Comparison of ENCODE assay signal across 25 mouse cellular contexts in genomic region chr19:44716731-44717600, GRCm38 (mm10). TPM values are rescaled to one million over a fixed set of nuclear protein-coding genes. Genes with fewer than 3 reads are reported as not detected.
A peak's percentile ranks its signal among the peaks of the same experiment; 100 is the strongest.
DNase-seq lines count a peak whose midpoint lies in the region; ATAC-seq and TF ChIP-seq lines count a peak whose summit lies in the region.
"Had no signal": no experiment of that assay in that cellular context is flagged by ENCODE, and none has a peak within 500 bp of the region (broad histone marks: within the 10 kb centered on the region; RNA-seq: fewer than 3 reads in every experiment).

No protein-coding gene starts in this region.

- ATAC-seq in hindbrain, postnatal 0 days = no peak
- ATAC-seq in neural tube, embryonic 12.5 days (ENCODE audit: low FRiP score, low read depth) = peak; percentile 37; the same call in 1 of the 2 replicates
- ATAC-seq in forebrain, embryonic 14.5 days = no peak
- ATAC-seq: activated CD4-positive, CD25-positive, alpha-beta regulatory T cell, adult 4 months; CD4-positive, CD25-positive, alpha-beta regulatory T cell, adult 4 months; forebrain, embryonic 13.5 days; intestine, embryonic 16.5 days had no signal

- H3K9me3 ChIP-seq in hindbrain, embryonic 10.5 days = peaks cover 12% of the 10 kb centered on the region
- H3K9me3 ChIP-seq in hindbrain, postnatal 0 days (ENCODE audit: low read length) = no peaks in the 10 kb centered on the region
- peaks cover 28% of the 10 kb centered on the region for H3K9me3 ChIP-seq in E14TG2a.4 (ENCODE audit: low read length)
- H3K9me3 ChIP-seq in neural tube, embryonic 12.5 days = 0 out of 2 replicates have a peak, but pooled peaks cover 7% of the 10 kb centered on the region
- 0 out of 2 replicates have a peak, but pooled peaks cover 3% of the 10 kb centered on the region for H3K9me3 ChIP-seq in forebrain, embryonic 14.5 days (replicated peaks; ENCODE audit: control insufficient read depth, low read length)
- H3K9me3 ChIP-seq: heart, embryonic 10.5 days had no signal

- H3K4me2 ChIP-seq in hindbrain, postnatal 0 days (ENCODE audit: low read depth, low read length) = no peak overlapping the region
- H3K4me2 ChIP-seq in neural tube, embryonic 12.5 days (replicated peaks) = peak overlapping the region; percentile 24; the same call in 1 of the 2 replicates
- H3K4me2 ChIP-seq in forebrain, embryonic 14.5 days (ENCODE audit: low read length) = no peak overlapping the region
- H3K4me2 ChIP-seq: forebrain, embryonic 13.5 days had no signal

- peaks cover 34% of the 10 kb centered on the region for H3K4me1 ChIP-seq in hindbrain, embryonic 10.5 days (replicated peaks)
- H3K4me1 ChIP-seq in hindbrain, postnatal 0 days (ENCODE audit: insufficient read depth, low read length) = peaks cover 8% of the 10 kb centered on the region; the same call in 1 of the 2 replicates
- H3K4me1 ChIP-seq in E14TG2a.4 (replicated peaks; ENCODE audit: low read depth, low read length) = peaks cover 54% of the 10 kb centered on the region
- H3K4me1 ChIP-seq in neural tube, embryonic 12.5 days = peaks cover 22% of the 10 kb centered on the region
- H3K4me1 ChIP-seq in forebrain, embryonic 14.5 days (ENCODE audit: control insufficient read depth, insufficient read depth, low read length) = peaks cover 9% of the 10 kb centered on the region

- no peak for TF ChIP-seq CTCF in hindbrain, postnatal 0 days (IDR thresholded peaks at IDR 0.05; ENCODE audit: low read depth)
- TF ChIP-seq CTCF in E14TG2a.4 (conservative IDR thresholded peaks at IDR 0.05; ENCODE audit: low read length) = no peak

- H3K4me3 ChIP-seq in hindbrain, embryonic 10.5 days = no peak overlapping the region
- no peak overlapping the region for H3K4me3 ChIP-seq in hindbrain, postnatal 0 days (ENCODE audit: low read length)
- peak overlapping the region; percentile 61 for H3K4me3 ChIP-seq in E14TG2a.4 (replicated peaks; ENCODE audit: low read length)
- H3K4me3 ChIP-seq in neural tube, embryonic 12.5 days = no peak overlapping the region
- H3K4me3 ChIP-seq in forebrain, embryonic 14.5 days (ENCODE audit: low read depth, low read length) = no peak overlapping the region
- H3K4me3 ChIP-seq: embryonic facial prominence, embryonic 10.5 days; forebrain, embryonic 13.5 days; heart, embryonic 10.5 days had no signal

- peak overlapping the region; percentile 45; the same call in 1 of the 2 replicates for H3K27ac ChIP-seq in hindbrain, embryonic 10.5 days
- H3K27ac ChIP-seq in hindbrain, postnatal 0 days = no peak overlapping the region
- H3K27ac ChIP-seq in neural tube, embryonic 12.5 days = peak overlapping the region; percentile 32
- H3K27ac ChIP-seq in forebrain, embryonic 14.5 days (ENCODE audit: low read depth, low read length) = no peak overlapping the region
- H3K27ac ChIP-seq: embryonic facial prominence, embryonic 10.5 days; forebrain, embryonic 13.5 days; heart, embryonic 10.5 days had no signal

- H3K36me3 ChIP-seq in hindbrain, embryonic 10.5 days = no peaks in the 10 kb centered on the region
- no peaks in the 10 kb centered on the region for H3K36me3 ChIP-seq in hindbrain, postnatal 0 days (ENCODE audit: insufficient read depth, low read length)
- H3K36me3 ChIP-seq in E14TG2a.4 (ENCODE audit: insufficient read depth, low read length) = no peaks in the 10 kb centered on the region
- H3K36me3 ChIP-seq in neural tube, embryonic 12.5 days = no peaks in the 10 kb centered on the region
- no peaks in the 10 kb centered on the region for H3K36me3 ChIP-seq in forebrain, embryonic 14.5 days (ENCODE audit: control insufficient read depth, insufficient read depth, low read length)
- H3K36me3 ChIP-seq: embryonic facial prominence, embryonic 10.5 days; heart, embryonic 10.5 days had no signal

- H3K27me3 ChIP-seq in hindbrain, embryonic 10.5 days (ENCODE audit: insufficient read depth, poor library complexity, severe bottlenecking) = peaks cover 91% of the 10 kb centered on the region
- peaks cover 15% of the 10 kb centered on the region for H3K27me3 ChIP-seq in hindbrain, postnatal 0 days (ENCODE audit: insufficient read depth, low read length)
- H3K27me3 ChIP-seq in E14TG2a.4 (ENCODE audit: insufficient read depth, low read length) = peaks cover 3% of the 10 kb centered on the region
- peaks cover 38% of the 10 kb centered on the region for H3K27me3 ChIP-seq in neural tube, embryonic 12.5 days (replicated peaks)
- peaks cover 30% of the 10 kb centered on the region for H3K27me3 ChIP-seq in forebrain, embryonic 14.5 days (replicated peaks; ENCODE audit: control insufficient read depth, insufficient read depth, low read length)

- 70% methylated on average over 22 of the region's 22 CpGs for WGBS in hindbrain, embryonic 10.5 days
- 59% methylated on average over 22 of the region's 22 CpGs for WGBS in hindbrain, postnatal 0 days
- WGBS in neural tube, embryonic 12.5 days = 57% methylated on average over 22 of the region's 22 CpGs
- 69% methylated on average over 22 of the region's 22 CpGs for WGBS in forebrain, embryonic 14.5 days

- no peak for DNase-seq in hindbrain, embryonic 10.5 days (ENCODE audit: low spot score)
- DNase-seq in hindbrain, postnatal 0 days (ENCODE audit: low spot score) = no peak
- peak; percentile 46 for DNase-seq in ZHBTc4 (ENCODE audit: low read depth, low spot score)
- DNase-seq in frontal cortex, postnatal 36 days (ENCODE audit: low spot score in 2 of 2) = no peak
- no peak for DNase-seq in forebrain, embryonic 14.5 days (ENCODE audit: low spot score)
- no peak for DNase-seq in kidney, adult 18-20 months
- DNase-seq: adrenal gland, postnatal 36 days; B cell, adult 2 months; cerebellum, adult 2 months; cerebellum, postnatal 10 days; gastrocnemius, postnatal 36 days; heart, adult 18-20 months; heart, postnatal 10 days; heart, postnatal 4 days had no signal

- no peak overlapping the region for H3K9ac ChIP-seq in hindbrain, postnatal 0 days (replicated peaks; ENCODE audit: low read length)
- H3K9ac ChIP-seq in neural tube, embryonic 12.5 days = no peak overlapping the region
- no peak overlapping the region for H3K9ac ChIP-seq in forebrain, embryonic 14.5 days (ENCODE audit: low read length)
- H3K9ac ChIP-seq: forebrain, embryonic 13.5 days had no signal

RNA-seq across cellular contexts. Expression of gene Pax2, which starts 38.9 kb away (rescaled TPM):
- 3.2 and 8.2 TPM in 2 replicates for polyA plus RNA-seq in hindbrain, embryonic 10.5 days (2016; fragmentation: Nextera tagmentation; extraction: Ambion mirVana)
- 8.1 and 9.0 TPM in 2 replicates for total RNA-seq in hindbrain, postnatal 0 days (2014; rRNA removed)
- polyA plus RNA-seq in hindbrain, postnatal 0 days (2015; fragmentation: Nextera tagmentation; extraction: Ambion mirVana) = 9.6 and 11.2 TPM in 2 replicates
- 21.9 and 23.3 TPM in 2 replicates for polyA plus RNA-seq in neural tube, embryonic 12.5 days (2016; fragmentation: Nextera tagmentation; extraction: Ambion mirVana)
- polyA plus RNA-seq in forebrain, embryonic 14.5 days (2014; fragmentation: Nextera tagmentation; extraction: Ambion mirVana) = 0.09 TPM in 1 of 2 replicates, not detected in the other
- total RNA-seq: adrenal gland, adult 18-20 months; adrenal gland, postnatal 36 days; gastrocnemius, adult 8-10 months; gastrocnemius, postnatal 36 days; heart, adult 18-20 months; heart, postnatal 10 days; heart, postnatal 4 days had no signal
- polyA plus RNA-seq: activated CD4-positive, CD25-positive, alpha-beta regulatory T cell, adult 4 months; heart, embryonic 14.5 days; intestine, embryonic 16.5 days had no signal

Comparison
In these comparisons a context has a peak if more than half of its experiments do, and no peak if none do; other contexts are left out.
1. H3K27ac ChIP-seq: peak in hindbrain, embryonic 10.5 days (single experiment) and neural tube, embryonic 12.5 days (single experiment); none in hindbrain, postnatal 0 days (single experiment) and forebrain, embryonic 14.5 days (single experiment).